Mouse (Mus musculus) MEL (cell line): ENCODE results near the gene Stk11ip.

ENCODE experiments used
- CTCF ChIP-seq, 3 experiments: IDR thresholded peaks in 2 of 3; conservative IDR thresholded peaks in 1 of 3; 2 replicates each; pipeline ENCODE4 v1.5.1; 2011 to 2012; ENCODE audit warnings: low read length in 3 of 3, low read depth in 2 of 3, mild to moderate bottlenecking in 2 of 3, improper control_type of control experiment in 1 of 3, inconsistent platforms in 1 of 3, mixed read lengths in 1 of 3, moderate library complexity in 1 of 3; ENCODE audit not compliant: control insufficient read depth in 1 of 3, insufficient read depth in 1 of 3, poor library complexity in 1 of 3, severe bottlenecking in 1 of 3
- EP300 ChIP-seq, 2 experiments: IDR thresholded peaks; 2 replicates each; pipeline ENCODE4 v1.6.1; 2011; ENCODE audit warnings: improper control_type of control experiment in 2 of 2, low read length in 2 of 2, low read depth in 1 of 2, mild to moderate bottlenecking in 1 of 2
- JUND ChIP-seq: IDR thresholded peaks from 2 replicates; pipeline ENCODE4 v1.6.1; 2011; ENCODE audit warnings: low read depth, mild to moderate bottlenecking, improper control_type of control experiment, low read length
- MAZ ChIP-seq: IDR thresholded peaks from 2 replicates; pipeline ENCODE4 v1.6.1; 2012; ENCODE audit warnings: low read depth, mild to moderate bottlenecking, inconsistent platforms, low read length, improper control_type of control experiment
- MEF2A ChIP-seq: IDR thresholded peaks from 2 replicates; pipeline ENCODE4 v1.6.1; 2014; ENCODE audit warnings: low read depth, mild to moderate bottlenecking, inconsistent platforms, low read length, improper control_type of control experiment; ENCODE audit not compliant: poor library complexity, insufficient replicate concordance, severe bottlenecking; ENCODE audit errors: extremely low read depth
- MYC ChIP-seq: IDR thresholded peaks from 2 replicates; pipeline ENCODE4 v1.6.1; 2011; ENCODE audit warnings: low read depth, mild to moderate bottlenecking, low read length, improper control_type of control experiment, moderate library complexity
- POLR2A ChIP-seq, 2 experiments: IDR thresholded peaks; 2 replicates each; pipeline ENCODE4 v1.6.1; 2011 to 2012; ENCODE audit warnings: low read length in 2 of 2, mild to moderate bottlenecking in 2 of 2, control low read depth in 1 of 2, improper control_type of control experiment in 1 of 2, low read depth in 1 of 2, moderate library complexity in 1 of 2; ENCODE audit not compliant: control insufficient read depth in 1 of 2, insufficient read depth in 1 of 2, poor library complexity in 1 of 2
- POLR2AphosphoS5 ChIP-seq: IDR thresholded peaks from 2 replicates; pipeline ENCODE4 v1.6.1; 2012; ENCODE audit warnings: low read depth, borderline replicate concordance, mild to moderate bottlenecking, inconsistent platforms, low read length, moderate library complexity, mixed read lengths
- SIN3A ChIP-seq: IDR thresholded peaks from 2 replicates; pipeline ENCODE4 v1.6.1; 2012; ENCODE audit warnings: low read length, improper control_type of control experiment, inconsistent platforms
- TAL1 ChIP-seq: IDR thresholded peaks from 2 replicates; pipeline ENCODE4 v1.6.1; 2012; ENCODE audit warnings: mild to moderate bottlenecking, inconsistent platforms, low read length, moderate library complexity, mixed read lengths
- TBP ChIP-seq: IDR thresholded peaks from 2 replicates; pipeline ENCODE4 v1.8.0; 2011; ENCODE audit warnings: low read depth, low read length, improper control_type of control experiment
- TCF12 ChIP-seq: IDR thresholded peaks from 2 replicates; pipeline ENCODE4 v1.6.1; 2014; ENCODE audit warnings: low read depth, mild to moderate bottlenecking, inconsistent platforms, low read length, improper control_type of control experiment, moderate library complexity
- UBTF ChIP-seq: IDR thresholded peaks from 2 replicates; pipeline ENCODE4 v1.6.1; 2012; ENCODE audit warnings: low read depth, mild to moderate bottlenecking, inconsistent platforms, low read length, improper control_type of control experiment, moderate library complexity, borderline replicate concordance; ENCODE audit not compliant: insufficient read depth

DNA sequence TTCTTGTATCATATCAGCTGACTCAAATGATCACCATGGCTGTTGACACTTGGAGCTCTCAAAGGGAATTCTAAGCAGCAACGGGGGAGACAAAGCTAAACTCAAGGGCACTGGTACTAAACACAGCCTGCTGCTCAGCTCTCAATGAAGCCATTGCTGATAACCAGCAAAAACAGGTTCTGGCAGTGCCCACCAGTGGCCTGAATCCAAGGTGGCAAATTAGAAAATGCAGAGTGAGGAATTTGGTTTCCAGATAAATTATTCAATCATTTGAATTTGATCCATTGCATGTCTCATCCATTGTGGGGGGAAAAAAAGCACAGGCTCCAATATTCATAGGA lies 40.5 kb downstream of the Stk11ip start:
- no peak for TF ChIP-seq MAZ
- no peak for TF ChIP-seq MYC
- TF ChIP-seq SIN3A, result no peak
- no peak for TF ChIP-seq TBP
- TF ChIP-seq POLR2A (IDR thresholded peaks at IDR 0.05; ENCODE audit: control insufficient read depth in 1 of 2, insufficient read depth in 1 of 2, low read depth in 1 of 2, low read length in 2 of 2, poor library complexity in 1 of 2), result no peak
- no peak for TF ChIP-seq POLR2AphosphoS5
- no peak for TF ChIP-seq TCF12
- no peak for TF ChIP-seq CTCF (IDR thresholded peaks at IDR 0.05 in 2 of 3, conservative IDR thresholded peaks at IDR 0.05 in 1 of 3; ENCODE audit: control insufficient read depth in 1 of 3, insufficient read depth in 1 of 3, low read depth in 2 of 3, low read length in 3 of 3, poor library complexity in 1 of 3, severe bottlenecking in 1 of 3)
- no peak for TF ChIP-seq JUND
- no peak for TF ChIP-seq UBTF
- no peak for TF ChIP-seq EP300 (IDR thresholded peaks at IDR 0.05; ENCODE audit: low read depth in 1 of 2, low read length in 2 of 2)
- no peak for TF ChIP-seq MEF2A
- no peak for TF ChIP-seq TAL1
